Comparison of ENCODE assay signal across 13 mouse cellular contexts in genomic region chr10:125693505-125693904, GRCm38 (mm10).
DNase-seq lines count a peak whose midpoint lies in the region; ATAC-seq and TF ChIP-seq lines count a peak whose summit lies in the region.
"Had no signal": no experiment of that assay in that cellular context is flagged by ENCODE, and none has a peak within 500 bp of the region (broad histone marks: within the 10 kb centered on the region; RNA-seq: fewer than 3 reads in every experiment).

No protein-coding gene starts in this region.

- no peak overlapping the region for H3K4me3 ChIP-seq in cerebellum, adult 2 months (replicated peaks; ENCODE audit: insufficient read depth, low read depth, low read length)
- no peak overlapping the region for H3K4me3 ChIP-seq in forebrain, embryonic 15.5 days
- H3K4me3 ChIP-seq: embryonic facial prominence, embryonic 12.5 days; heart, embryonic 12.5 days had no signal

- H3K4me1 ChIP-seq in cerebellum, adult 2 months (ENCODE audit: control insufficient read depth, insufficient read depth, low read length), result no peaks in the 10 kb centered on the region
- H3K4me1 ChIP-seq in forebrain, embryonic 15.5 days, result peaks cover 5% of the 10 kb centered on the region; the same call in 1 of the 2 replicates
- H3K4me1 ChIP-seq: embryonic facial prominence, embryonic 12.5 days; heart, embryonic 12.5 days had no signal

- H3K36me3 ChIP-seq in forebrain, embryonic 15.5 days, result no peaks in the 10 kb centered on the region
- H3K36me3 ChIP-seq: embryonic facial prominence, embryonic 12.5 days; heart, embryonic 12.5 days had no signal

- ATAC-seq in forebrain, embryonic 15.5 days (replicated peaks), result peak; percentile 84
- ATAC-seq: lung, postnatal 0 days had no signal

- TF ChIP-seq POLR2A in cerebellum, adult 2 months (IDR thresholded peaks at IDR 0.05; ENCODE audit: borderline replicate concordance, insufficient read depth, low read length), result no peak

- no peak for TF ChIP-seq CTCF in cerebellum, adult 2 months (IDR thresholded peaks at IDR 0.05; ENCODE audit: borderline replicate concordance, insufficient read depth, low read depth, low read length)

- no peaks in the 10 kb centered on the region for H3K9me3 ChIP-seq in forebrain, embryonic 15.5 days
- H3K9me3 ChIP-seq: embryonic facial prominence, embryonic 12.5 days; heart, embryonic 12.5 days had no signal

- no peak overlapping the region for H3K27ac ChIP-seq in cerebellum, adult 2 months (ENCODE audit: insufficient read depth, low read length)
- H3K27ac ChIP-seq in forebrain, embryonic 15.5 days (replicated peaks), result no peak overlapping the region
- H3K27ac ChIP-seq: embryonic facial prominence, embryonic 12.5 days had no signal

- intact Hi-C loops in left cerebral cortex, postnatal 4 days (cut with DNase I), result no loop called here
- intact Hi-C loops in left cerebral cortex, postnatal 36 days (cut with DNase I), result no loop called here

- H3K27me3 ChIP-seq in cerebellum, adult 2 months (ENCODE audit: control insufficient read depth, insufficient read depth, low read length), result no peaks in the 10 kb centered on the region
- no peaks in the 10 kb centered on the region for H3K27me3 ChIP-seq in forebrain, embryonic 15.5 days
- H3K27me3 ChIP-seq: embryonic facial prominence, embryonic 12.5 days; heart, embryonic 12.5 days had no signal

- WGBS in cerebellum, adult 2 months, result 11% methylated on average over 7 of the region's 7 CpGs
- WGBS in forebrain, embryonic 15.5 days, result 16% methylated on average over 7 of the region's 7 CpGs

- DNase-seq in cerebellum, postnatal 10 days, result peak; percentile 23 to 35
- no peak for DNase-seq in cerebellum, adult 2 months
- peak; percentile 0 for DNase-seq in left cerebral cortex, adult 11 months (ENCODE audit: low spot score)
- DNase-seq in left cerebral cortex, postnatal 4 days, result no peak
- DNase-seq in left cerebral cortex, postnatal 36 days (ENCODE audit: low spot score in 2 of 2), result peak; percentile 5 to 6
- DNase-seq in urinary bladder, postnatal 4 days (ENCODE audit: low spot score in 2 of 2), result no peak
- DNase-seq in adrenal gland, postnatal 10 days, result no peak
- DNase-seq: kidney, postnatal 36 days; liver had no signal

- H3K4me2 ChIP-seq in forebrain, embryonic 15.5 days (replicated peaks), result 0 out of 2 replicates have a peak overlapping the region, but pooled peaks have one; percentile 7
- H3K4me2 ChIP-seq: embryonic facial prominence, embryonic 12.5 days; heart, embryonic 12.5 days had no signal

- no peak overlapping the region for H3K9ac ChIP-seq in forebrain, embryonic 15.5 days (replicated peaks)
- H3K9ac ChIP-seq: embryonic facial prominence, embryonic 12.5 days; heart, embryonic 12.5 days had no signal

Comparison
In these comparisons a context has a peak if more than half of its experiments do, and no peak if none do; other contexts are left out.
1. DNase-seq: peak in cerebellum, postnatal 10 days (2 of 2), left cerebral cortex, adult 11 months (single experiment) and left cerebral cortex, postnatal 36 days (2 of 2); none in cerebellum, adult 2 months (0 of 2), left cerebral cortex, postnatal 4 days (single experiment), urinary bladder, postnatal 4 days (0 of 2) and adrenal gland, postnatal 10 days (single experiment).